Mouse (Mus musculus) liver, embryonic 14.5 days (tissue): Measurements from ENCODE around the gene Rnh1.

Source experiments
- CTCF ChIP-seq: IDR thresholded peaks from 2 replicates; pipeline ENCODE4 v1.5.1; 2016; ENCODE audit warnings: antibody characterized with exemption, low read depth, control low read depth
- EP300 ChIP-seq: IDR thresholded peaks from 2 replicates; pipeline ENCODE4 v1.6.1; 2016; ENCODE audit warnings: antibody characterized with exemption, low read depth

GRCm38 (mm10) chr7:141123517-141123856 lies 49.2 kb downstream of the Rnh1 start:
- no peak for TF ChIP-seq CTCF
- TF ChIP-seq EP300 = no peak
